Mouse (Mus musculus) kidney, adult 2 months (tissue): ENCODE measurements around the gene Oscar.

Experiments
- CTCF ChIP-seq: fragments of 200-500 bp; conservative IDR thresholded peaks from 2 replicates; pipeline ENCODE4 v1.5.1; 2011; ENCODE audit warnings: low read depth, mild to moderate bottlenecking, control low read depth, low read length, moderate library complexity, mixed read lengths; ENCODE audit not compliant: insufficient read depth, insufficient read length
- POLR2A ChIP-seq: fragments of 200-500 bp; IDR thresholded peaks from one replicate; pipeline ENCODE4 v1.6.1; 2011; ENCODE audit warnings: low read depth, low read length, control low read depth

- TF ChIP-seq CTCF (no peak), POLR2A (no peak)
These were observed 30.7 kb upstream of the Oscar start for GRCm38 (mm10) chr7:3646641-3647040.
